Mouse (Mus musculus) lung, embryonic 14.5 days (tissue): ENCODE data around the gene 4921530L21Rik. TPM values are rescaled to one million over a fixed set of nuclear protein-coding genes. Genes with fewer than 3 reads are reported as not detected.

Source experiments
- ATAC-seq: fragments of 200-750 bp; cut with Nextera tagmentation; 2 replicates; pipeline ENCODE4 v1.8.0; 2017; ENCODE audit warnings: mild to moderate bottlenecking, moderate TSS enrichment, moderate library complexity; ENCODE audit not compliant: insufficient read depth
- DNase-seq: peaks from one replicate; pipeline ENCODE4 v3.0.0-alpha.2; 2015
- H3K27ac ChIP-seq: fragments of 300-500 bp; sonication (generic); 2 replicates; pipeline ENCODE4 v1.5.1; 2014; ENCODE audit warnings: low read depth, mild to moderate bottlenecking, moderate library complexity
- H3K27me3 ChIP-seq: fragments of 300-500 bp; sonication (generic); 2 replicates; pipeline ENCODE4 v1.6.1; 2014; ENCODE audit warnings: low read length, control low read depth; ENCODE audit not compliant: insufficient read depth
- H3K36me3 ChIP-seq: fragments of 300-500 bp; sonication (generic); 2 replicates; pipeline ENCODE4 v1.6.1; 2014; ENCODE audit warnings: control low read depth; ENCODE audit not compliant: insufficient read depth
- H3K4me1 ChIP-seq: fragments of 300-500 bp; sonication (generic); 2 replicates; pipeline ENCODE4 v1.6.1; 2014; ENCODE audit warnings: antibody characterized with exemption, control low read depth; ENCODE audit not compliant: insufficient read depth
- H3K4me2 ChIP-seq: fragments of 300-500 bp; sonication (generic); 2 replicates; pipeline ENCODE4 v1.6.1; 2014; ENCODE audit warnings: mild to moderate bottlenecking
- H3K4me3 ChIP-seq: fragments of 300-500 bp; sonication (generic); 2 replicates; pipeline ENCODE4 v1.5.1; 2014; ENCODE audit warnings: low read depth, low read length
- H3K9ac ChIP-seq: fragments of 300-500 bp; sonication (generic); 2 replicates; pipeline ENCODE4 v1.6.1; 2014
- H3K9me3 ChIP-seq: fragments of 300-500 bp; sonication (generic); 2 replicates; pipeline ENCODE4 v1.6.1; 2016; ENCODE audit warnings: low read depth, low read length, control low read depth
- CTCF ChIP-seq: IDR thresholded peaks from 2 replicates; pipeline ENCODE4 v1.5.1; 2016; ENCODE audit warnings: antibody characterized with exemption, low read depth
- WGBS: fragments of 180-500 bp; shearing (Covaris S2); extraction: QIAGEN DNeasy Blood & Tissue Kit; methylation state at CpG from one replicate; pipeline ENCODE4 v1.1.7; 2014; 5-methylcytosine and 5-hydroxymethylcytosine counted together
- polyA plus RNA-seq: library from polyadenylated mRNA; unstranded; fragments of >200 nt; fragmentation: Nextera tagmentation; extraction: Ambion mirVana; gene quantifications from 2 replicates; pipeline ENCODE4 v1.2.1, GENCODE M21; 2014

4921530L21Rik gene
- polyA plus RNA-seq, 1 experiment from 2014 or later, result not detected

DNA sequence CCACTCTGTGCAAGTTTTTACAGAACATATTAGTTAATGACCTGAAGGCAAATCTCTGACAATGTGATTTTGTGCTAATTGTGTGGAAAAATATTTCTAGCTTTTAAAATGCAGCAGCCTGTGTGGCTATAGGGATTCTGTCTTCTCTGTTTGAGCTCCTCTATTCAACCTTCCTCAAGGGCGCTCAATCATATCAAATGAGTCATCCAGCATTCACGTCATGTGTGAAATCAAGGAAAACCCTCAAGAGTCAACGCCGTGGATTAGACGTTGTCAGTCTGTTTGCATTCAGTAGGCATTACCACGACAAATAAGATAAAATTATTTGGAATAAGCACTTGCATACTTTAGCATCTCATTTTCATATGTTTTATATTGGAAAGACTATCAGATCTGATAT lies 18.4 kb downstream of the 4921530L21Rik start:
- Histone ChIP-seq H3K9ac (no peak overlapping the region), H3K4me3 (no peak overlapping the region), H3K36me3 (no peaks in the 10 kb centered on the region), H3K4me1 (no peaks in the 10 kb centered on the region), H3K4me2 (no peak overlapping the region), H3K9me3 (no peaks in the 10 kb centered on the region), H3K27me3 (no peaks in the 10 kb centered on the region), H3K27ac (no peak overlapping the region)
- WGBS, result 77% methylated on average over 6 of the region's 6 CpGs
- TF ChIP-seq CTCF, result no peak
- ATAC-seq (no peak), DNase-seq (no peak)

DNA sequence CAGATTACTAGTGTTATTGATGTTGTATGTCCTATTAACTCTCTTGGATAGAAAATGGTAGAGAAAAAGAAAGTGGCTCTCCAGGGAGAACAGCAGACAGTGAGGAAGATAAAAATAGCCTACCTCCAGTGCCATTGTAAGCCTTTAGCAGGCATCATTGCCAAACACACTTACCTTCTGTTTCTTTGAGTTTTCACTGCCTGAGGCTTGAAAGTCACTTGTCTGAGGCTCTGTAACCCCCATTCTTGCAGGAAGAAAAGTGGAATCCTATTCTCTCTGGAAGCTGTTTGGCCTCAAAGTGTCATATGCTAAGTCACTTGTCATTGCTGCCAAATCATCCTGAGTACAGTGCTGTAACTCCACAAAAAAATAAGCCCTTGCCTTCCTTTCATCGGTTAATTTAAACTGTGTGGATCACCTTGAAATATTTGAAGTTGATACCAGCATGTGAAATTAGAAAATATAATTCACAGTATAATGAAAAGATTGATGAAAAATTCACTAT lies 23.6 kb downstream of the 4921530L21Rik start:
- WGBS, result 96% methylated on average over 1 of the region's 1 CpGs
- H3K4me3 ChIP-seq, result no peak overlapping the region
- H3K4me1 ChIP-seq, result no peaks in the 10 kb centered on the region
- DNase-seq (no peak), ATAC-seq (no peak)
- H3K27ac ChIP-seq, result no peak overlapping the region
- H3K4me2 ChIP-seq, result no peak overlapping the region
- TF ChIP-seq CTCF, result no peak
- no peak overlapping the region for H3K9ac ChIP-seq
- no peaks in the 10 kb centered on the region for H3K9me3 ChIP-seq
- no peaks in the 10 kb centered on the region for H3K27me3 ChIP-seq
- no peaks in the 10 kb centered on the region for H3K36me3 ChIP-seq

DNA sequence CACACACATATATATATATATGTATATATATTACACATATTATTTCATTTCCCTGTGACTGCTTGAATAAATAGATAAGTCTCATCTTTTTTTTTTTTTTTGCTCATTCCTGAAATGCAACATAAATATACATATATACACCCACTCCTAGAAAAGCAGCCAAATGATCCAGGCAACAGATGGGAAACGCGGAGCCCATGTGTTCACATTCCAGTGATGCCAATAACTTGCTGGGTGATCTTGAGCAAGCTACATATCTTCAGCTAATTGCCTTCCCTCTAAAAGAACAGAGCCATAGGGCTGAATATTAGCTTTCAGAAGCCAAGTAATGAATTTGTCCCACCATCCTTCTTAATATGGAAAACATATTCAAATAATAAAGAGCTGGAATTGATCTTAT lies 32.2 kb downstream of the 4921530L21Rik start:
- WGBS, result 79% methylated on average over 2 of the region's 2 CpGs
- TF ChIP-seq CTCF, result no peak

DNA sequence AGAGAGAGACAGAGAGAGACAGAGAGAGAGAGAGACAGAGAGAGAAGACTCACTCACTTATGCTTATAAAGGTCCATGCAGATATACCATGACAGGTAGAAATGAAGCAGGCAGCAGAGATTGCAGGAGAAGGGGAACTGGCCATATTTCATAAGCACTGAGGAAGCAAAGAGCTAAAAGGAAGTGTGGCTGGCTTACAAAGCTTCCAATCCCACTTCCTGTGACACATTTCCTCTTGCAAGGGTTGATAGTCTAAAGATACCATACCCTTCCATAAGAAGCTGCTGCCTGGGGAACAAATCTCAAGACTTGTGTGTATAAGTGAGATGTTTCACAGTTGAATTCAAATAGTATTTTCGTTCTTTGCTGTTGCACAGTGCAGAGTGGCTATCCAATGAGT lies 45.7 kb downstream of the 4921530L21Rik start:
- no peak overlapping the region for H3K9ac ChIP-seq
- WGBS, result 90% methylated on average over 1 of the region's 1 CpGs
- H3K4me1 ChIP-seq, result no peaks in the 10 kb centered on the region
- no peak for TF ChIP-seq CTCF
- no peak overlapping the region for H3K27ac ChIP-seq
- no peaks in the 10 kb centered on the region for H3K9me3 ChIP-seq
- H3K27me3 ChIP-seq, result no peaks in the 10 kb centered on the region
- H3K4me2 ChIP-seq, result no peak overlapping the region
- ATAC-seq (no peak), DNase-seq (no peak)
- H3K4me3 ChIP-seq, result no peak overlapping the region
- H3K36me3 ChIP-seq, result no peaks in the 10 kb centered on the region

More for the DNA sequence above, 32.2 kb downstream of the 4921530L21Rik start:
- Histone ChIP-seq H3K27ac (no peak overlapping the region), H3K9ac (no peak overlapping the region), H3K4me1 (no peaks in the 10 kb centered on the region), H3K36me3 (no peaks in the 10 kb centered on the region), H3K27me3 (no peaks in the 10 kb centered on the region), H3K4me3 (no peak overlapping the region), H3K4me2 (no peak overlapping the region), H3K9me3 (no peaks in the 10 kb centered on the region)
- no peak for ATAC-seq
- DNase-seq, result no peak

DNA sequence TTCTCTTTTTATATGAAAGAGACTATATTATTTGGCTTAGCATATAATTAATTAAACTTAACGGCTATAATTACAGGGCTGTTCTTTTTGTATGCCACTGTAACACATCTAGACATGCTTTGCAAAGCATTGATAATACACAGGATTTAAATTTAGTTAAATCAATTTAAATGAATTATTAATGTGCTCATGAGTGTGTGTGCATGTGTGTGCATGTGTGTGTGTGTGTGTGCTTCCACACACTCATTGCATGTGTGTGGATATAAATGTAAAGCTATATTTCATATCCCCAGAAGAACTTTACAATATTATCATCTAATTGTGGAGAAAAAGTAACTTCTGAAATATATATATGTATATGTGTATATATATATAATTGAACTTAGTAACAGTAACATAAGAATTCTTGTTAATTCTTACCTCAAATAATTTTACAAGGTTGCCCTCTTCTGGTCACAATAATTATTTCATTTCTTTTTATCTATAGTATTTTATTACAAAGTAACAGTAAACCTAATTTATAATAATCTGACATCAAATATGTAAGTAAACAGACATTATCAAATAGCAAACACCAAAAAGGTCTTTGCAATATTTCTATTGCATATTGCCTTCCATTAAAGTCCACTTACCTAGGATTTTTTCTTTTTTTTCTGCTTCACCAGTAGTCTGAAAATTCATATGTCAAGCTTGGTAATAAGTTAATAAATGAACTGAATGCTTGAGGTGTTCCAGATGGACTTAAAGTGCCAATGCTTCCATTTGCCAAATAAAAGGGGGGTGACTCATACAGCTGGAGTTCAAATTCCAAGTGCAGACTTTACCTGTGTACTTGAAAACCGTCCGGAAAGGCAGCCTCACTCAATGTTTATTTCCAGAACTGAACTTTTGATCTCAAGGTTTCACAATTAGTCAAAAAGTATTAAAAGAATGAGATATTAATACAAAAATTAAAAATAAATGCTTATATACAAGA lies 47.0 kb downstream of the 4921530L21Rik start:
- no peaks in the 10 kb centered on the region for H3K36me3 ChIP-seq
- 56% methylated on average over 3 of the region's 3 CpGs for whole genome bisulfite sequencing
- peak; percentile 63 for DNase-seq

More for the DNA sequence above, 47.0 kb downstream of the 4921530L21Rik start:
- Histone ChIP-seq H3K27ac (no peak overlapping the region), H3K9ac (no peak overlapping the region), H3K4me1 (no peaks in the 10 kb centered on the region), H3K4me3 (no peak overlapping the region), H3K4me2 (no peak overlapping the region), H3K9me3 (no peaks in the 10 kb centered on the region), H3K27me3 (no peaks in the 10 kb centered on the region)
- no peak for TF ChIP-seq CTCF
- no peak for ATAC-seq
